Mouse (Mus musculus) naive thymus-derived CD4-positive, alpha-beta T cell, adult 2 months (primary cell): Measurements from ENCODE around the gene Nanog.

ENCODE experiments used
- DNase-seq: peaks from one replicate; pipeline ENCODE4 v3.0.0-alpha.2; 2011; ENCODE audit warnings: low read depth

Gene Nanog

GRCm38 (mm10) chr6:122762952-122763700 is 55.8 kb downstream of the Nanog start:
- peak; percentile 54 for DNase-seq

- DNase-seq: peak; percentile 55
Measured at GRCm38 (mm10) chr6:122763844-122764445, 56.7 kb downstream of the Nanog start.
